Mouse (Mus musculus) T-helper 2 cell (primary cell): Measurements from ENCODE around the gene Alg5.

Experiments used
- in situ Hi-C: fragments of 300-600 bp; cut with MboI, MseI; formaldehyde crosslinking; loops from one replicate; pipeline ENCODE4 v1.15.1; 2025; ENCODE audit warnings: high pct_unique_total_duplicates

Gene Alg5

GRCm38 (mm10) chr3:54736101-54736927 lies 975 bp downstream of the Alg5 start:
- in situ Hi-C loops, result loop anchor here (5.0 to 25.0 kb wide), 2 partner anchors 66 to 874 kb away; partner anchors contain the start of gene Ufm1

- in situ Hi-C loops, result loop anchor here (5.0 to 25.0 kb wide), 2 partner anchors 65 to 875 kb away; partner anchors contain the start of gene Ufm1
Observed at GRCm38 (mm10) chr3:54737317-54737716, 2.0 kb downstream of the Alg5 start.

GRCm38 (mm10) chr3:54741965-54742364 lies 6.6 kb downstream of the Alg5 start:
- in situ Hi-C loops, result loop anchor here (25.0 kb wide), 1 partner anchor 880 kb away; the partner anchor contains the start of gene Ufm1

GRCm38 (mm10) chr3:54745799-54746198 lies 10.5 kb downstream of the Alg5 start:
- in situ Hi-C loops, result loop anchor here (25.0 kb wide), 1 partner anchor 883 kb away; the partner anchor contains the start of gene Ufm1

GRCm38 (mm10) chr3:54753411-54753810 lies 18.1 kb downstream of the Alg5 start:
- in situ Hi-C loops, result no loop called here

- in situ Hi-C loops, result no loop called here
Observed at GRCm38 (mm10) chr3:54755145-54756041, 20.1 kb downstream of the Alg5 start, which contains the start of gene Smad9. Gene Smad9 (plus strand): TSS chr3:54755582.

- in situ Hi-C loops, result no loop called here
Observed at GRCm38 (mm10) chr3:54756058-54756457, 20.7 kb downstream of the Alg5 start.

- in situ Hi-C loops, result no loop called here
Observed at GRCm38 (mm10) chr3:54757446-54757845, 22.1 kb downstream of the Alg5 start.

- in situ Hi-C loops, result no loop called here
Observed at GRCm38 (mm10) chr3:54759211-54759610, 23.9 kb downstream of the Alg5 start.

- in situ Hi-C loops, result loop anchor here (10.0 kb wide), 1 partner anchor 1446 kb away; no protein-coding TSS in a partner anchor
Observed at GRCm38 (mm10) chr3:54760321-54761115, 25.2 kb downstream of the Alg5 start.

- in situ Hi-C loops, result loop anchor here (10.0 kb wide), 1 partner anchor 1446 kb away; no protein-coding TSS in a partner anchor
Observed at GRCm38 (mm10) chr3:54761258-54761657, 25.9 kb downstream of the Alg5 start.

- in situ Hi-C loops, result loop anchor here (10.0 kb wide), 1 partner anchor 1450 kb away; no protein-coding TSS in a partner anchor
Observed at GRCm38 (mm10) chr3:54764418-54764817, 29.1 kb downstream of the Alg5 start.

GRCm38 (mm10) chr3:54765521-54765920 lies 30.2 kb downstream of the Alg5 start:
- in situ Hi-C loops, result loop anchor here (10.0 kb wide), 1 partner anchor 1451 kb away; no protein-coding TSS in a partner anchor

GRCm38 (mm10) chr3:54766034-54766433 lies 30.7 kb downstream of the Alg5 start:
- in situ Hi-C loops, result loop anchor here (10.0 kb wide), 1 partner anchor 1451 kb away; no protein-coding TSS in a partner anchor

- in situ Hi-C loops, result loop anchor here (10.0 kb wide), 1 partner anchor 1452 kb away; no protein-coding TSS in a partner anchor
Observed at GRCm38 (mm10) chr3:54766811-54767210, 31.5 kb downstream of the Alg5 start.

- in situ Hi-C loops, result loop anchor here (10.0 kb wide), 1 partner anchor 1454 kb away; no protein-coding TSS in a partner anchor
Observed at GRCm38 (mm10) chr3:54768592-54768991, 33.3 kb downstream of the Alg5 start.

- in situ Hi-C loops, result loop anchor here (10.0 kb wide), 1 partner anchor 1455 kb away; no protein-coding TSS in a partner anchor
Observed at GRCm38 (mm10) chr3:54769349-54770275, 34.3 kb downstream of the Alg5 start.

- in situ Hi-C loops, result no loop called here
Observed at GRCm38 (mm10) chr3:54773613-54774012, 38.3 kb downstream of the Alg5 start.

GRCm38 (mm10) chr3:54775989-54776631 lies 40.8 kb downstream of the Alg5 start:
- in situ Hi-C loops, result no loop called here
